Comparison of ENCODE assay signal across 8 mouse cellular contexts in the genomic region with DNA sequence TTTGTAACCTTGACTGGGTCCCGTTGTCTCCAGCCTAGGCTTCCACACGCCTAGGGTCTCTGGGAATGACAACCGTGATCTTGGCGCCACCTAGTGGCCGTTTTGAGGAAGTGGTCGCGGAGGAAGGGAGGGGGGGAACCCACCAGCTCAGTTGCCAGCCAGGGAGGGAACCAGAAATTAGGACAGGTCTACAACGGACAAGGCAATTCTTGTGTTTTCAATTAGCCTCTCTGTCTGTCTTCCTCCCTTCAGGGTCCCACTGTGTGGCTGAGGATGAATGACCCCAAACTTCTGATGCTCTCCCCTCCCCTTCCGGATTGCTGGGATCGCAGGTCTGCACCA. TPM values are rescaled to one million over a fixed set of nuclear protein-coding genes. Genes with fewer than 3 reads are reported as not detected.
DNase-seq lines count a peak whose midpoint lies in the region; ATAC-seq and TF ChIP-seq lines count a peak whose summit lies in the region.

No protein-coding gene starts in this region.

- H3K27me3 ChIP-seq in forebrain, embryonic 12.5 days = no peaks in the 10 kb centered on the region; the same call in 1 of the 2 replicates
- H3K27me3 ChIP-seq in heart, postnatal 0 days (ENCODE audit: control insufficient read depth, insufficient read depth, low read length) = no peaks in the 10 kb centered on the region
- H3K27me3 ChIP-seq in lung, embryonic 15.5 days = no peaks in the 10 kb centered on the region

- H3K4me2 ChIP-seq in forebrain, embryonic 12.5 days = no peak overlapping the region
- no peak overlapping the region for H3K4me2 ChIP-seq in heart, postnatal 0 days (ENCODE audit: low read depth, low read length)
- H3K4me2 ChIP-seq in lung, embryonic 15.5 days = no peak overlapping the region

- H3K9ac ChIP-seq in ES-E14 (ENCODE audit: insufficient read depth, low read depth, low read length, poor library complexity, severe bottlenecking) = no peak overlapping the region
- H3K9ac ChIP-seq in forebrain, embryonic 12.5 days = no peak overlapping the region
- no peak overlapping the region for H3K9ac ChIP-seq in heart, postnatal 0 days (replicated peaks; ENCODE audit: low read depth, low read length)
- H3K9ac ChIP-seq in lung, embryonic 15.5 days = no peak overlapping the region

- no peak for TF ChIP-seq EP300 in heart, postnatal 0 days (IDR thresholded peaks at IDR 0.05; ENCODE audit: low read depth)

- no peaks in the 10 kb centered on the region for H3K36me3 ChIP-seq in ES-E14 (ENCODE audit: control insufficient read depth, insufficient read depth, low read length, poor library complexity, severe bottlenecking)
- no peaks in the 10 kb centered on the region for H3K36me3 ChIP-seq in forebrain, embryonic 12.5 days (replicated peaks)
- H3K36me3 ChIP-seq in heart, postnatal 0 days (replicated peaks; ENCODE audit: control insufficient read depth, insufficient read depth, low read length) = no peaks in the 10 kb centered on the region
- H3K36me3 ChIP-seq in lung, embryonic 15.5 days = no peaks in the 10 kb centered on the region

- ATAC-seq in forebrain, embryonic 12.5 days (ENCODE audit: low FRiP score) = peak; percentile 81
- peak; percentile 79 for ATAC-seq in heart, postnatal 0 days (ENCODE audit: insufficient read depth, low read depth)
- ATAC-seq in lung, embryonic 15.5 days (ENCODE audit: borderline replicate concordance, extremely low read depth, low FRiP score, low TSS enrichment) = peak; percentile 62; the same call in 1 of the 2 replicates

- peaks cover 4 to 6% of the 10 kb centered on the region in 2 experiments; a peak in 2 of 4 replicates for H3K4me1 ChIP-seq in ES-E14 (ENCODE audit: control insufficient read depth in 2 of 2, insufficient read depth in 2 of 2, low read length in 2 of 2, poor library complexity in 1 of 2)
- H3K4me1 ChIP-seq in forebrain, embryonic 12.5 days = peaks cover 10% of the 10 kb centered on the region
- H3K4me1 ChIP-seq in heart, postnatal 0 days (ENCODE audit: control insufficient read depth, insufficient read depth) = no peaks in the 10 kb centered on the region; the same call in 1 of the 2 replicates
- no peaks in the 10 kb centered on the region for H3K4me1 ChIP-seq in lung, embryonic 15.5 days

- peak; percentile 98 for TF ChIP-seq CTCF in heart, postnatal 0 days (IDR thresholded peaks at IDR 0.05; ENCODE audit: low read depth)

- no peak overlapping the region for H3K27ac ChIP-seq in ES-E14 (ENCODE audit: insufficient read depth, low read depth, low read length, poor library complexity, severe bottlenecking)
- no peak overlapping the region for H3K27ac ChIP-seq in forebrain, embryonic 12.5 days
- H3K27ac ChIP-seq in heart, postnatal 0 days (ENCODE audit: low read depth) = no peak overlapping the region
- no peak overlapping the region for H3K27ac ChIP-seq in lung, embryonic 15.5 days

- peak; percentile 76 for DNase-seq in ES-E14 (ENCODE audit: low read depth, low spot score)
- peak; percentile 66 for DNase-seq in c-Kit-positive CD71-negative TER-119-negative erythroid progenitor cells, embryonic 14.5 days (ENCODE audit: low read depth)
- peak; percentile 67 for DNase-seq in heart, postnatal 0 days (ENCODE audit: low spot score)
- DNase-seq in kidney, postnatal 4 days = peak; percentile 82 to 83
- DNase-seq in ovary, postnatal 10 days (ENCODE audit: low spot score) = peak; percentile 57
- DNase-seq in thymus, postnatal 0 days (ENCODE audit: low spot score) = peak; percentile 74

- in situ Hi-C loops in ES-E14 (cut with MboI; ENCODE audit: low sequenced_read_pairs in 2 of 2, unreplicated experiment in 2 of 2) = loop anchor here (10.0 to 25.0 kb wide), 2 partner anchors 92 to 259 kb away; no protein-coding TSS in a partner anchor

- WGBS in forebrain, embryonic 12.5 days = 16% methylated on average over 10 of the region's 10 CpGs
- WGBS in heart, postnatal 0 days = 17% methylated on average over 10 of the region's 10 CpGs
- 19% methylated on average over 10 of the region's 10 CpGs for WGBS in lung, embryonic 15.5 days

- H3K4me3 ChIP-seq in ES-E14 (ENCODE audit: insufficient read depth in 1 of 2, low read depth in 1 of 2, low read length in 2 of 2, poor library complexity in 1 of 2, severe bottlenecking in 1 of 2) = no peak overlapping the region
- no peak overlapping the region for H3K4me3 ChIP-seq in forebrain, embryonic 12.5 days (replicated peaks)
- H3K4me3 ChIP-seq in heart, postnatal 0 days (ENCODE audit: low read depth, low read length) = no peak overlapping the region
- no peak overlapping the region for H3K4me3 ChIP-seq in lung, embryonic 15.5 days

- no peaks in the 10 kb centered on the region for H3K9me3 ChIP-seq in ES-E14 (ENCODE audit: control insufficient read depth, insufficient read depth, low read depth, low read length)
- no peaks in the 10 kb centered on the region for H3K9me3 ChIP-seq in forebrain, embryonic 12.5 days
- H3K9me3 ChIP-seq in heart, postnatal 0 days (replicated peaks; ENCODE audit: control insufficient read depth, low read length) = no peaks in the 10 kb centered on the region
- no peaks in the 10 kb centered on the region for H3K9me3 ChIP-seq in lung, embryonic 15.5 days

TF ChIP-seq in ES-E14, 5 proteins besides CTCF, POLR2A, EP300 and RAD21:
- TF ChIP-seq ZC3H11A (IDR thresholded peaks at IDR 0.05; ENCODE audit: borderline replicate concordance, low read depth, low read length) (peak; percentile 79; the same call in 1 of the 2 replicates), CHD2 (IDR thresholded peaks at IDR 0.05; ENCODE audit: low read depth, low read length) (no peak)

RNA-seq across cellular contexts. Expression of gene Kifc3, which starts 1.4 kb away (rescaled TPM):
- 34.6 and 45.6 TPM in 2 replicates for total RNA-seq in ES-E14 (2012; rRNA removed)
- 7.8 and 8.3 TPM in 2 replicates for polyA plus RNA-seq in forebrain, embryonic 12.5 days (2016; fragmentation: Nextera tagmentation; extraction: Ambion mirVana)
- 43.1 and 59.0 TPM in 2 replicates for total RNA-seq in heart, postnatal 0 days (2014; rRNA removed; ENCODE audit: low replicate concordance)
- polyA plus RNA-seq in heart, postnatal 0 days (2015; fragmentation: Nextera tagmentation; extraction: Ambion mirVana) = 20.6 and 21.0 TPM in 2 replicates
- polyA plus RNA-seq in lung, embryonic 15.5 days (2015; fragmentation: Nextera tagmentation; extraction: Ambion mirVana) = 22.7 and 27.0 TPM in 2 replicates
- polyA plus RNA-seq in thymus, postnatal 0 days (2015; fragmentation: Nextera tagmentation; extraction: Ambion mirVana) = 8.6 and 8.7 TPM in 2 replicates
